Mouse (Mus musculus) small intestine, adult 2 months (tissue): ENCODE measurements around the gene Heatr5a.

Source experiments
- CTCF ChIP-seq: fragments of 200-500 bp; IDR thresholded peaks from 2 replicates; pipeline ENCODE4 v1.5.1; 2012; ENCODE audit warnings: low read depth, mild to moderate bottlenecking, control low read depth, inconsistent platforms, low read length, moderate library complexity, mixed read lengths; ENCODE audit not compliant: insufficient replicate concordance, insufficient read length; ENCODE audit errors: extremely low read depth
- POLR2A ChIP-seq: fragments of 200-500 bp; IDR thresholded peaks from 2 replicates; pipeline ENCODE4 v1.6.1; 2012; ENCODE audit warnings: low read depth, mild to moderate bottlenecking, control low read depth, inconsistent platforms, low read length, moderate library complexity

GRCm38 (mm10) chr12:51835219-51835618, 135.9 kb downstream of the Heatr5a start:
- no peak for TF ChIP-seq POLR2A
- no peak for TF ChIP-seq CTCF
